Mouse (Mus musculus) lung, adult 2 months (tissue): Measurements from ENCODE around the gene Fahd2a.

ENCODE experiments used
- CTCF ChIP-seq: fragments of 200-500 bp; IDR thresholded peaks from 2 replicates; pipeline ENCODE4 v1.5.1; 2011; ENCODE audit warnings: mild to moderate bottlenecking, low read length, control low read depth; ENCODE audit not compliant: insufficient read depth
- POLR2A ChIP-seq: fragments of 200-500 bp; IDR thresholded peaks from 2 replicates; pipeline ENCODE4 v1.6.1; 2011; ENCODE audit warnings: low read depth, mild to moderate bottlenecking, control low read depth, low read length, borderline replicate concordance; ENCODE audit errors: extremely low read depth

- TF ChIP-seq POLR2A, result no peak
- TF ChIP-seq CTCF, result no peak
These were observed 37.6 kb upstream of the Fahd2a start for GRCm38 (mm10) chr2:127481841-127482532.
